Mouse (Mus musculus) midbrain, postnatal 0 days (tissue): Measurements from ENCODE around the gene Top3a. TPM values are rescaled to one million over a fixed set of nuclear protein-coding genes. Genes with fewer than 3 reads are reported as not detected.

Source experiments
- ATAC-seq: fragments of 200-750 bp; cut with Nextera tagmentation; 2 replicates; pipeline ENCODE4 v1.8.0; 2017; ENCODE audit warnings: moderate number of reproducible peaks, mild to moderate bottlenecking, moderate TSS enrichment, moderate library complexity; ENCODE audit not compliant: low FRiP score
- DNase-seq: peaks from one replicate; pipeline ENCODE4 v3.0.0-alpha.2; 2015; ENCODE audit warnings: low spot score
- H3K27ac ChIP-seq: fragments of 300-500 bp; sonication (generic); 2 replicates; pipeline ENCODE4 v1.5.1; 2014; ENCODE audit warnings: low read depth, mild to moderate bottlenecking, low read length, mixed read lengths
- H3K27me3 ChIP-seq: fragments of 300-500 bp; sonication (generic); 2 replicates; pipeline ENCODE4 v1.6.1; 2014; ENCODE audit warnings: low read length, control low read depth, mixed read lengths; ENCODE audit not compliant: insufficient read depth
- H3K36me3 ChIP-seq: fragments of 300-500 bp; sonication (generic); 2 replicates; pipeline ENCODE4 v1.6.1; 2014; ENCODE audit warnings: low read length, control low read depth, mixed read lengths; ENCODE audit not compliant: insufficient read depth
- H3K4me1 ChIP-seq: fragments of 300-500 bp; sonication (generic); 2 replicates; pipeline ENCODE4 v1.6.1; 2014; ENCODE audit warnings: mild to moderate bottlenecking, control low read depth, antibody characterized with exemption, low read length, mixed read lengths; ENCODE audit not compliant: insufficient read depth
- H3K4me2 ChIP-seq: fragments of 300-500 bp; sonication (generic); 2 replicates; pipeline ENCODE4 v1.6.1; 2014; ENCODE audit warnings: low read depth, mild to moderate bottlenecking, low read length, mixed read lengths; ENCODE audit not compliant: poor library complexity, severe bottlenecking
- H3K4me3 ChIP-seq: fragments of 300-500 bp; sonication (generic); 2 replicates; pipeline ENCODE4 v1.5.1; 2014; ENCODE audit warnings: low read depth, mild to moderate bottlenecking, low read length, moderate library complexity
- H3K9ac ChIP-seq: fragments of 300-500 bp; sonication (generic); replicated peaks from 2 replicates; pipeline ENCODE4 v1.6.1; 2014; ENCODE audit warnings: mild to moderate bottlenecking, low read length, moderate library complexity, mixed read lengths; ENCODE audit not compliant: poor library complexity, severe bottlenecking
- H3K9me3 ChIP-seq: fragments of 300-500 bp; sonication (generic); 2 replicates; pipeline ENCODE4 v1.6.1; 2016; ENCODE audit warnings: low read length, control low read depth
- CTCF ChIP-seq: IDR thresholded peaks from 2 replicates; pipeline ENCODE4 v1.5.1; 2016; ENCODE audit warnings: antibody characterized with exemption, mild to moderate bottlenecking
- WGBS: fragments of 180-500 bp; shearing (Covaris S2); extraction: QIAGEN DNeasy Blood & Tissue Kit; methylation state at CpG from one replicate; pipeline ENCODE4 v1.1.7; 2014; 5-methylcytosine and 5-hydroxymethylcytosine counted together
- polyA plus RNA-seq: library from polyadenylated mRNA; unstranded; fragments of >200 nt; fragmentation: Nextera tagmentation; extraction: Ambion mirVana; gene quantifications from 2 replicates; pipeline ENCODE4 v1.2.1, GENCODE M21; 2015
- total RNA-seq: library from RNA; depleted of rRNA; stranded (reverse); fragments of >200 nt; gene quantifications from 2 replicates; pipeline ENCODE4 v1.2.3, GENCODE M21; 2014

Gene Top3a
- total and polyA plus RNA-seq, 2 experiments from 2014 or later, result 4.1 to 10.9 TPM

DNA sequence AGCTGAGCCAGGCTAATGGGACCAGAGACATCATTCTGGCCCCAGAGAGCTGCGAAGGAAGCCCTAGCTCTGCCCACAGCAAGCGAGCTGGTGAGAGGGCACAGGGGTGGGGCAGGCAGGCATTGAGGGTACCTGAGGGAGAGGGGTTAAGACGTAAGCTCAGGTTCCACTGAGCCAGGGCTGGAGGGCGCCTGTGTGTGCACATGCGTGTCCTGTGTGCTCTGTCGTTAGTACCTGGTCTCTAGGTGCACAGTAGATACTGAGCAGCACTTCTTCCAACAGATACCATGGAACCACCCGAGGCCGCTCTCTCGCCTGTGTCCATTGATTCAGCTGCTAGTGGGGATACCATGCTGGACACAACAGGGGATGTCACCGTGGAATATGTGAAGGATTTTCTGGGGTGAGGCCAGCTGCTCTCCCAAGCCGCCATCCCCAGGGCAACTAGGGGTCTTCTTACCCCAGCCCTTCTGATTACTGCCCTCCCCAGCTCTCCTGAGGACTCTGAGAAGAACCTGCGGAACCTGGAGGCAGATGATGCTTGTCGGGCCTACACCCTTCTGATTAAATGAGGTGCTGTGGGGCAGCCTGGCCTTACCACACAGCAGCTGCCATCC lies 64.4 kb downstream of the Top3a start:
- no peaks in the 10 kb centered on the region for H3K27me3 ChIP-seq
- DNase-seq, result no peak
- no peak overlapping the region for H3K9ac ChIP-seq
- no peaks in the 10 kb centered on the region for H3K4me1 ChIP-seq
- ATAC-seq, result no peak
- 95% methylated on average over 13 of the region's 13 CpGs for WGBS
- peaks cover 94% of the 10 kb centered on the region for H3K36me3 ChIP-seq
- H3K27ac ChIP-seq, result no peak overlapping the region
- no peak overlapping the region for H3K4me3 ChIP-seq
- no peak overlapping the region for H3K4me2 ChIP-seq
- no peaks in the 10 kb centered on the region for H3K9me3 ChIP-seq
- no peak for TF ChIP-seq CTCF

DNA sequence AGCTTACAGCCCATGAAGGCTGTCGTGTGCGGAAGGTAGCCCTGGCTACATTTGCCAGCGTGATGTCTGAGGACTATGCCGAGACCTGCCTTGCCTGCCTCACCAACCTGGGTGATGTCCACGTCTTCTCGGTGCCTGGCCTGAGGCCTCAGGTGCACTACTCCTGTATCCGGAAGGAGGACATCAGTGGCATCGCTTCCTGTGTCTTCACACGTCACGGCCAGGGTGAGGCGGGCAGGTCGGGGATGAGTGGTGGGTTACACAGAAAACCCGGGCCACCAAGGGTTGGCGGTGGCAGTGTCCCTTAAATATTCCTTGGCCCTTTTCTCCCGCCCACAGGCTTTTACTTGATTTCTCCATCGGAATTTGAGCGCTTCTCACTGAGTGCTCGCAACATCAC lies 65.1 kb downstream of the Top3a start:
- no peaks in the 10 kb centered on the region for H3K27me3 ChIP-seq
- TF ChIP-seq CTCF, result no peak
- no peak overlapping the region for H3K27ac ChIP-seq
- H3K9me3 ChIP-seq, result no peaks in the 10 kb centered on the region
- H3K4me1 ChIP-seq, result no peaks in the 10 kb centered on the region
- H3K4me2 ChIP-seq, result no peak overlapping the region
- ATAC-seq (no peak), DNase-seq (no peak)
- peaks cover 97% of the 10 kb centered on the region for H3K36me3 ChIP-seq
- WGBS, result 95% methylated on average over 18 of the region's 18 CpGs
- H3K9ac ChIP-seq, result no peak overlapping the region
- H3K4me3 ChIP-seq, result no peak overlapping the region

DNA sequence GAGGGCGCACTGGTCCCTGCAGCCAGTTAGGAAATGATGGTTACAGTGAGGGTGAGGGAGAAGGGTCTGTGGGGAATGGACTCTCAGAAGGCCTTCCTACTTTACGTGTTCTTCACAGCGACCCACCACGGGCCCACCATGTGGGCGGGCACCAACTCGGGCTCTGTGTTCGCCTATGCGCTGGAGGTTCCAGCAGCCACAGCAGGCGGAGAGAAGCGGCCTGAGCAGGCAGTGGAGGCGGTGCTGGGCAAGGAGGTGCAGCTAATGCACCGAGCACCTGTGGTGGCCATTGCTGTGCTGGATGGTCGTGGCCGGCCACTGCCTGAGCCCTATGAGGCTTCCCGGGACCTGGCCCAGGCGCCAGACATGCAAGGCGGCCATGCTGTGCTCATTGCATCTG lies 65.9 kb downstream of the Top3a start:
- H3K4me1 ChIP-seq, result no peaks in the 10 kb centered on the region
- peaks cover 97% of the 10 kb centered on the region for H3K36me3 ChIP-seq
- H3K4me2 ChIP-seq, result no peak overlapping the region
- DNase-seq, result no peak
- no peak for TF ChIP-seq CTCF
- H3K27ac ChIP-seq, result no peak overlapping the region
- no peaks in the 10 kb centered on the region for H3K27me3 ChIP-seq
- WGBS, result 92% methylated on average over 17 of the region's 17 CpGs
- H3K9ac ChIP-seq, result no peak overlapping the region
- H3K9me3 ChIP-seq, result no peaks in the 10 kb centered on the region
- no peak overlapping the region for H3K4me3 ChIP-seq
- ATAC-seq, result no peak

DNA sequence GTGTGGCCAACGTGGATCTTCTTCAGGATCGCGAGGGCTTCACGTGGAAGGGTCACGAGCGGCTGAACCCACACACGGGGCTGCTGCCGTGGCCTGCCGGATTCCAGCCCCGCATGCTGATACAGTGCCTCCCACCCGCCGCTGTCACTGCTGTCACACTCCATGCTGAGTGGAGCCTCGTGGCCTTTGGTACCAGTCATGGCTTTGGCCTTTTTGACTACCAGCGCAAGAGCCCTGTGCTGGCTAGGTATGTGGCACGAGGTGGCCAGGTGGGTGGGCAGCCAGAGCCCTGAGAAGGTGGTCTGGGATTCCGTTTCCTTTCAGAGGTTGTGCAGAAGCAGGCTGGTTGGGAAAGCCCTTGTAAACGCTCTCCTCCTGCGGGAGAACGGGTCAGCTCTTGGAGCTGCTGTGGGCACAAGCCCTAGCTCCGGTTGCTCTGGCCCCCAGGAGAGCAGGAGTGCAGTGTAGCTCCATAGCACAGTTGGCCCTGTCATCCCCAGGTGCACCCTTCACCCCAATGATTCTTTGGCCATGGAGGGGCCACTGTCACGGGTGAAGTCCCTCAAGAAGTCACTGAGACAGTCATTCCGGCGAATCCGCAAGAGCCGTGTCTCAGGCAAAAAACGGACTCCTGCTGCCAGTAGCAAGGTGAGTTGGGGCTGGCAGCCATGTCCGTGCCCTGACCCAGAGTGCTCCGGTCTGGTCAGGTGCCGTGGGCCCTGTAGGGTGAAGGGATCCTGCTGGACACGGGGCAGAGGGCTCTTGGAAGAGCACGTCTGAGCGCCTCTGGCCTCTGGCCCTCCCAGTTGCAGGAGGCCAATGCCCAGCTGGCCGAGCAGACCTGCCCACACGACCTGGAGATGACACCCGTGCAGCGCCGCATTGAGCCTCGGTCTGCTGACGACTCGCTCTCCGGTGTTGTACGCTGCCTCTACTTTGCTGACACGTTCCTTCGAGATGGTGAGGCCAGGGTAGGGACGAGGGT lies 67.4 kb downstream of the Top3a start:
- Histone ChIP-seq H3K4me2 (no peak overlapping the region), H3K4me3 (no peak overlapping the region)
- WGBS, result 95% methylated on average over 45 of the region's 45 CpGs

DNA sequence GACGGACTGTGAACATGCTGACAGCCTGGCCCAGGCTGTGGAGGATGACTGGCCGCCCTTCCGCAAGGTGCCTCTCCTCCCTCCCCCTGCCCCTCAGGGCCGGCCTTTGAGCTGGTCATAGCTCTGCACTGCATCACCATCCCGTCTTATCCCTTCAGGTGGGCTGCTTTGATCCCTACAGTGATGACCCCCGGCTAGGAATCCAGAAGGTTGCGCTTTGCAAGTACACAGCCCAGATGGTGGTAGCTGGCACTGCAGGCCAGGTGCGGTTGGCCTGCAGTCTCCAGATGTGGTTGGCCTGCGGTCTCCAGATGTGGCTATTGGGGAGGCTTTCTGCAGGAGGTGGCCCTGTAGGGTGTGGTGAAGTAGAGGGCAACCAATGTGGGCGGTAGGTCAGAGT lies 68.5 kb downstream of the Top3a start:
- DNase-seq, result no peak
- peaks cover 90% of the 10 kb centered on the region for H3K36me3 ChIP-seq
- no peaks in the 10 kb centered on the region for H3K9me3 ChIP-seq
- no peak overlapping the region for H3K4me2 ChIP-seq
- TF ChIP-seq CTCF, result no peak
- no peaks in the 10 kb centered on the region for H3K4me1 ChIP-seq
- no peak for ATAC-seq
- no peak overlapping the region for H3K9ac ChIP-seq
- WGBS, result 82% methylated on average over 10 of the region's 10 CpGs
- no peak overlapping the region for H3K4me3 ChIP-seq
- no peaks in the 10 kb centered on the region for H3K27me3 ChIP-seq
- H3K27ac ChIP-seq, result no peak overlapping the region

More for the DNA sequence above, 67.4 kb downstream of the Top3a start:
- H3K9me3 ChIP-seq, result no peaks in the 10 kb centered on the region
- H3K36me3 ChIP-seq, result peaks cover 97% of the 10 kb centered on the region
- ATAC-seq, result no peak
- no peak overlapping the region for H3K9ac ChIP-seq
- no peak for TF ChIP-seq CTCF
- H3K27me3 ChIP-seq, result no peaks in the 10 kb centered on the region
- DNase-seq, result no peak
- H3K4me1 ChIP-seq, result no peaks in the 10 kb centered on the region
- no peak overlapping the region for H3K27ac ChIP-seq

DNA sequence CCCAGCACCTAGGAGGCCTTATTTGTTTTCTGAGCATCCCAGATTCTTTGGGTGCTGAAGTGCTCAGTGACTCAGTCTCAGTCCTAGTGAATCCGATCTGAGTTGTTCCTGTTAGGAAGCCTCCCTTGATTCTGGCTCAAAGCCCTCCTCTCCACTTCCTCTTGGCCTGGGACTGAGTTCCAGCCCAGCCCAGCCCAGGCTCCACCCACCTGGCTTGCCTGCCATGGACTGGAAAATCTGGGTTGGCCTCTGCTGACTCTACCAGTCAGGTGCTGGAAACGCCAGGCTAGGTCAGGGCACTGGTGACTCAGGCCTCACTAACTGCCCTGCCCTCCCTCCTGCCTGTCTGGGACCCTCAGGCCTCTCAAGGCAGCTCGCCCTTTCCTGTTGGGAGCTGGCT lies 69.5 kb downstream of the Top3a start:
- Histone ChIP-seq H3K4me1 (no peaks in the 10 kb centered on the region), H3K9me3 (no peaks in the 10 kb centered on the region), H3K27ac (no peak overlapping the region), H3K36me3 (peaks cover 81% of the 10 kb centered on the region), H3K4me2 (no peak overlapping the region), H3K9ac (no peak overlapping the region), H3K4me3 (no peak overlapping the region), H3K27me3 (no peaks in the 10 kb centered on the region)
- ATAC-seq (no peak), DNase-seq (no peak)
- 90% methylated on average over 3 of the region's 3 CpGs for WGBS
- TF ChIP-seq CTCF, result no peak
